Mouse (Mus musculus) ES-Bruce4 (cell line): ENCODE data around the gene Gm49601.

ENCODE experiments used
- CTCF ChIP-seq: IDR thresholded peaks from one replicate; pipeline ENCODE4 v1.8.1; 2011; ENCODE audit warnings: low read depth, low read length
- EP300 ChIP-seq: IDR thresholded peaks from 2 replicates; pipeline ENCODE4 v1.6.1; 2011; ENCODE audit warnings: low read depth, low read length; ENCODE audit not compliant: insufficient read depth
- POLR2A ChIP-seq: IDR thresholded peaks from one replicate; pipeline ENCODE4 v1.8.1; 2011; ENCODE audit warnings: low read length; ENCODE audit not compliant: insufficient read depth

- TF ChIP-seq POLR2A (no peak), CTCF (no peak), EP300 (no peak)
Observed at GRCm38 (mm10) chr16:18624641-18625040, 1.6 kb downstream of the Gm49601 start.
